Mouse (Mus musculus): ENCODE data around the gene Zfyve1. TPM values are rescaled to one million over a fixed set of nuclear protein-coding genes. Genes with fewer than 3 reads are reported as not detected.
A peak's percentile ranks its signal among the peaks of the same experiment; 100 is the strongest.
"Not testable (repeated sequence)": the region's sequence is repeated elsewhere in the genome, so short reads cannot be mapped to it uniquely, and the experiment has no call there.

Zfyve1 gene
- 7.6 and 8.2 TPM in 2 replicates for polyA plus RNA-seq (2015; fragmentation: Nextera tagmentation; extraction: Ambion mirVana)

GRCm38 (mm10) chr12:83597025-83597501 is at the start of gene Zfyve1:
Gene Zfyve1 (minus strand): TSS chr12:83597222.
- peak; percentile 26 for TF ChIP-seq CTCF (IDR thresholded peaks at IDR 0.05; ENCODE audit: low read depth)
- TF ChIP-seq EP300 (optimal IDR thresholded peaks at IDR 0.05): no peak
- H3K36me3 ChIP-seq (ENCODE audit: control insufficient read depth, insufficient read depth, low read length): no peaks in the 10 kb centered on the region
- DNase-seq (ENCODE audit: low spot score) (peak; percentile 96), ATAC-seq (ENCODE audit: low FRiP score, low TSS enrichment) (peak; percentile 99)
- no peaks in the 10 kb centered on the region for H3K4me1 ChIP-seq (replicated peaks; ENCODE audit: control insufficient read depth, insufficient read depth)
- peak within 1 kb of the TSS; percentile 98 for H3K9ac ChIP-seq (ENCODE audit: low read length)
- H3K27me3 ChIP-seq (ENCODE audit: control insufficient read depth, insufficient read depth, low read length): no peaks in the 10 kb centered on the region
- no peaks in the 10 kb centered on the region for H3K9me3 ChIP-seq (ENCODE audit: control insufficient read depth, low read length)
- WGBS: under 1% methylated on average over 28 of the region's 28 CpGs
- peak within 1 kb of the TSS; percentile 99 for H3K4me3 ChIP-seq (ENCODE audit: low read depth, low read length)
- H3K27ac ChIP-seq (replicated peaks): peak within 1 kb of the TSS; percentile 95
- peak within 1 kb of the TSS; percentile 70 for H3K4me2 ChIP-seq (replicated peaks; ENCODE audit: low read depth)

GRCm38 (mm10) chr12:83643116-83643515 is 46.1 kb upstream of the Zfyve1 start:
- ATAC-seq (ENCODE audit: low FRiP score, low TSS enrichment): no peak
- H3K36me3 ChIP-seq (ENCODE audit: control insufficient read depth, insufficient read depth, low read length): peaks cover 10% of the 10 kb centered on the region
- H3K9ac ChIP-seq (ENCODE audit: low read length): no peak overlapping the region
- no peaks in the 10 kb centered on the region for H3K9me3 ChIP-seq (ENCODE audit: control insufficient read depth, low read length)
- TF ChIP-seq CTCF (IDR thresholded peaks at IDR 0.05; ENCODE audit: low read depth) (no peak), EP300 (optimal IDR thresholded peaks at IDR 0.05) (no peak)
- 50% methylated on average over 1 of the region's 1 CpGs for WGBS
- DNase-seq (ENCODE audit: low spot score): no peak
- no peak overlapping the region for H3K4me2 ChIP-seq (replicated peaks; ENCODE audit: low read depth)
- no peaks in the 10 kb centered on the region for H3K27me3 ChIP-seq (ENCODE audit: control insufficient read depth, insufficient read depth, low read length)
- H3K4me3 ChIP-seq (ENCODE audit: low read depth, low read length): no peak overlapping the region
- H3K4me1 ChIP-seq (replicated peaks; ENCODE audit: control insufficient read depth, insufficient read depth): no peaks in the 10 kb centered on the region
- H3K27ac ChIP-seq (replicated peaks): no peak overlapping the region

- Histone ChIP-seq H3K4me1 (replicated peaks; ENCODE audit: control insufficient read depth, insufficient read depth) (no peaks in the 10 kb centered on the region), H3K27me3 (ENCODE audit: control insufficient read depth, insufficient read depth, low read length) (no peaks in the 10 kb centered on the region), H3K4me3 (ENCODE audit: low read depth, low read length) (no peak overlapping the region), H3K27ac (replicated peaks) (no peak overlapping the region), H3K36me3 (ENCODE audit: control insufficient read depth, insufficient read depth, low read length) (peaks cover 13% of the 10 kb centered on the region), H3K4me2 (replicated peaks; ENCODE audit: low read depth) (no peak overlapping the region), H3K9me3 (ENCODE audit: control insufficient read depth, low read length) (no peaks in the 10 kb centered on the region), H3K9ac (ENCODE audit: low read length) (no peak overlapping the region)
- DNase-seq (ENCODE audit: low spot score): no peak
- TF ChIP-seq EP300 (optimal IDR thresholded peaks at IDR 0.05) (no peak), CTCF (IDR thresholded peaks at IDR 0.05; ENCODE audit: low read depth) (no peak)
- ATAC-seq (ENCODE audit: low FRiP score, low TSS enrichment): no peak
- 90% methylated on average over 2 of the region's 2 CpGs for WGBS
Observed at GRCm38 (mm10) chr12:83641233-83641632, 44.2 kb upstream of the Zfyve1 start.

DNA sequence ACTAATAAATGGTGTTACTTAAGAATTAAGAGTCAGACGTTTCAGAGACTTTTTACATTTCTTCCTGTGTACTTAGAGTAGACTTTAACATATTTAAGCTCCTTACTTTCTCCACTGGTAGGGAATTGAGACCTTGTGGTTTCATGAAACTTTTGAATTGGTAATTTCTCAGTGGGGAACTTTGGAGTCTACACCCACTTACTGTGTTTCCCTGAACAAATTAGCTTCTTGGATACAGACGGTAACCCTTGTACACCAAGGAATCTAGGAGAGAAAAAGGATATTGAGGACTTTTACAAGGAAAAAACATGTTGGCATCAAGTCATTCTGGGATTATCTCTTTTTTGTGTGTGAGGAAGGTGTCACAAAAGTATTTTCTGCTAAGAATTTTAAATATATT is 36.8 kb upstream of the Zfyve1 start:
- H3K27me3 ChIP-seq (ENCODE audit: control insufficient read depth, insufficient read depth, low read length): no peaks in the 10 kb centered on the region
- ATAC-seq (ENCODE audit: low FRiP score, low TSS enrichment) (no peak), DNase-seq (ENCODE audit: low spot score) (no peak)
- no peak overlapping the region for H3K9ac ChIP-seq (ENCODE audit: low read length)
- WGBS: 25% methylated on average over 2 of the region's 2 CpGs
- H3K4me2 ChIP-seq (replicated peaks; ENCODE audit: low read depth): no peak overlapping the region
- no peaks in the 10 kb centered on the region for H3K4me1 ChIP-seq (replicated peaks; ENCODE audit: control insufficient read depth, insufficient read depth)
- no peak overlapping the region for H3K27ac ChIP-seq (replicated peaks)
- H3K36me3 ChIP-seq (ENCODE audit: control insufficient read depth, insufficient read depth, low read length): peaks cover 4% of the 10 kb centered on the region; the same call in 1 of the 2 replicates
- H3K4me3 ChIP-seq (ENCODE audit: low read depth, low read length): no peak overlapping the region
- no peak for TF ChIP-seq EP300 (optimal IDR thresholded peaks at IDR 0.05)
- TF ChIP-seq CTCF (IDR thresholded peaks at IDR 0.05; ENCODE audit: low read depth): no peak
- H3K9me3 ChIP-seq (ENCODE audit: control insufficient read depth, low read length): no peaks in the 10 kb centered on the region

GRCm38 (mm10) chr12:83632680-83633025 is 35.6 kb upstream of the Zfyve1 start:
- Histone ChIP-seq H3K9me3 (ENCODE audit: control insufficient read depth, low read length) (no peaks in the 10 kb centered on the region), H3K27ac (replicated peaks) (peak overlapping the region; percentile 98), H3K4me2 (replicated peaks; ENCODE audit: low read depth) (peak overlapping the region; percentile 74), H3K9ac (ENCODE audit: low read length) (peak overlapping the region; percentile 82), H3K27me3 (ENCODE audit: control insufficient read depth, insufficient read depth, low read length) (no peaks in the 10 kb centered on the region), H3K36me3 (ENCODE audit: control insufficient read depth, insufficient read depth, low read length) (peaks cover 4% of the 10 kb centered on the region; the same call in 1 of the 2 replicates), H3K4me1 (replicated peaks; ENCODE audit: control insufficient read depth, insufficient read depth) (no peaks in the 10 kb centered on the region), H3K4me3 (ENCODE audit: low read depth, low read length) (peak overlapping the region; percentile 66)
- TF ChIP-seq CTCF (IDR thresholded peaks at IDR 0.05; ENCODE audit: low read depth) (no peak), EP300 (optimal IDR thresholded peaks at IDR 0.05) (no peak)
- WGBS: under 1% methylated on average over 20 of the region's 20 CpGs
- DNase-seq (ENCODE audit: low spot score) (peak; percentile 59), ATAC-seq (ENCODE audit: low FRiP score, low TSS enrichment) (peak; percentile 38)

DNA sequence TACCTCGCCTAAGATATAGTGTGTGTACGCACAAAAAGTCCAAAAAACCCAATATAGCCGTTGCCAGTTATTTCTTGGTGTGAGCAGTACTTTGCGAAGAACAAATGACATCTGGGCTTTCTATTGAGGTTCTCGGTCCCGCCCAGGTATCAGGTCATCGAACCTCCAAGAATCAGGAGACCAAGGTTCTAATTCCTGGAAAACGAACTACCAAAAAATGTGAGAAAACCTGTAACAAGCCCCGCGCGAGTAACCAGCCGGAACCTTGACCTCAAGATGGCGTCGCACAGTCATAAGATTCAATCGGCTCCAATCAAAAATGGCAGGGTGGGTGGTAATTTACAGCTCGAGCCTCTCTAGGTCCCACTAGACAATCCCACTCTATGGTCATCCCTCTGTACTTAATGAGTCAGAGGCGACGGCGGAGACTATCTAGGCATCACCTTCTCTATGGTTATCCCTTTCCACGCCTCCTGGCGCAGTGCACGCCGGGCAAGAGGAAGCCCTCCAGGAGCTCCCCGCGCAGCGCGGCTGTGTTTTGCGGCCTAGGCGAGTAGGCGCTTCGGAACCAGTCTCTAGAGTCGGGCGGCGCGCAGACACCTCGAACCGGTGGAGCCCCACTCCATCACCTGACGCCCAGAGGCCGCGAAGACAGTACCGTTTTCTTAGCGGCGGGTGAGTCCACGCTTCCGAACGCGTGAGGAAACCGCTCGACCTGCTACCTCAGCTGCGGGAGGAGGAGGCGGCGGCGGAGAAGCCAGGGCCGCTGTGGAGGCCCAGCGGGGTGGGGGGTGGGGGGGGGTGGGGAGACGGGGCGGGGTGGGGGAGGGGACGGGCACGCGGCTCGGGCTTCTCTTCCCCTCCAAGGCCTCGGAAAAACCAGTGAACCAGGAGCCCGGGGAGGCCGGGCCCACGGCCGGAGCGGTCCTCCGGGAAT is 35.0 kb upstream of the Zfyve1 start:
- peak; percentile 50 for TF ChIP-seq CTCF (IDR thresholded peaks at IDR 0.05; ENCODE audit: low read depth)
- peak; percentile 55 for TF ChIP-seq EP300 (optimal IDR thresholded peaks at IDR 0.05)
- peak overlapping the region; percentile 66 for H3K4me3 ChIP-seq (ENCODE audit: low read depth, low read length)
- H3K9me3 ChIP-seq (ENCODE audit: control insufficient read depth, low read length): no peaks in the 10 kb centered on the region
- DNase-seq (ENCODE audit: low spot score) (peak; percentile 95), ATAC-seq (ENCODE audit: low FRiP score, low TSS enrichment) (peak; percentile 100)
- H3K27ac ChIP-seq (replicated peaks): peak overlapping the region; percentile 98
- under 1% methylated on average over 49 of the region's 68 CpGs for WGBS
- H3K4me1 ChIP-seq (replicated peaks; ENCODE audit: control insufficient read depth, insufficient read depth): no peaks in the 10 kb centered on the region
- peak overlapping the region; percentile 82 for H3K9ac ChIP-seq (ENCODE audit: low read length)
- H3K4me2 ChIP-seq (replicated peaks; ENCODE audit: low read depth): peak overlapping the region; percentile 74
- H3K36me3 ChIP-seq (ENCODE audit: control insufficient read depth, insufficient read depth, low read length): no peaks in the 10 kb centered on the region; the same call in 1 of the 2 replicates
- H3K27me3 ChIP-seq (ENCODE audit: control insufficient read depth, insufficient read depth, low read length): no peaks in the 10 kb centered on the region

GRCm38 (mm10) chr12:83630936-83631335 is 33.9 kb upstream of the Zfyve1 start, which contains the start of gene Rbm25:
Gene Rbm25 (plus strand): TSS chr12:83631236.
- not testable (repeated sequence) for H3K27me3 ChIP-seq (ENCODE audit: control insufficient read depth, insufficient read depth, low read length); H3K9me3 ChIP-seq (ENCODE audit: control insufficient read depth, low read length); H3K36me3 ChIP-seq (ENCODE audit: control insufficient read depth, insufficient read depth, low read length); ATAC-seq (ENCODE audit: low FRiP score, low TSS enrichment); DNase-seq (ENCODE audit: low spot score); H3K4me1 ChIP-seq (replicated peaks; ENCODE audit: control insufficient read depth, insufficient read depth)
- H3K9ac ChIP-seq (ENCODE audit: low read length): peak within 1 kb of the TSS; percentile 82
- no CpG with 5 or more reads among the region's 5 CpGs for WGBS
- peak within 1 kb of the TSS; percentile 98 for H3K27ac ChIP-seq (replicated peaks)
- H3K4me3 ChIP-seq (ENCODE audit: low read depth, low read length): peak within 1 kb of the TSS; percentile 66
- H3K4me2 ChIP-seq (replicated peaks; ENCODE audit: low read depth): peak within 1 kb of the TSS; percentile 74

Measured in stomach, postnatal 0 days (tissue).